Mouse (Mus musculus) mesoderm, embryonic 11.5 days (tissue): ENCODE measurements around the gene Vwc2.
A peak's percentile ranks its signal among the peaks of the same experiment; 100 is the strongest.

ENCODE experiments used
- DNase-seq: peaks from one replicate; pipeline ENCODE4 v3.0.0-alpha.2; 2012; ENCODE audit warnings: low read depth, low spot score

Gene Vwc2

DNA sequence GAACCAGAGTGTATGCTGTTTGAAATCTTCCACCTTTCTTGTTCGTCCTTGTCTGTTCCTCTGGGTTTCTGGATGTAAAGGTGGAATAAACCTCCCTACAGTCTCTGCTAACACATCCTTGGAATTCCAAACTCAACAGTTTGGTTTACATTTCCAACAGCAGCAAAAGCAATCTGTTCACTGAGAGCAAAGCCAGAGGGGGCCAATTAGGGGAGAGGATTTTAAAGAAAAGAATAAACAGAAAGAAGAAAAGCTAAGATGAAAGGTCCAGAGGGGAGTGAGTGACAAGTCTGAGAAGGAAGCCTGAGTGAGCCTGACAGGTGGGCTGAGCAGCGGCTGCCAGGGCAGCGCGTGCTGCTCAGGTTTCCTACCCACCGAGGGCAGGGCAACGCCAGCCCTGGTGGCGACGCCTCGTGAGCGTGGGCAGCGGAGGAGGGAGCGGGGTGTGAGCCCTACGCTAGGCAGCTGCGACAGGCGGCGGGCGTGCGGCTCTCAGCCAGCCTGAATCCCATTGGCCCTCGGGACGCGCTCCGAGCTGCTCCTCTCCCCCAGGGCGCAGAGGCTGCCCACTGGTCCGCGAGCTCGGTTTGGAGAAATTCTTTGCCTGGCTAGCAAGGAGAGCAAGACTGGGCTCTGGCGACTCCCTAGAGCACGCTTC, at the start of gene Vwc2:
Vwc2 (plus strand) TSS at position 648 of the 658 bp plus-strand sequence.
- DNase-seq = peak; percentile 49

DNA sequence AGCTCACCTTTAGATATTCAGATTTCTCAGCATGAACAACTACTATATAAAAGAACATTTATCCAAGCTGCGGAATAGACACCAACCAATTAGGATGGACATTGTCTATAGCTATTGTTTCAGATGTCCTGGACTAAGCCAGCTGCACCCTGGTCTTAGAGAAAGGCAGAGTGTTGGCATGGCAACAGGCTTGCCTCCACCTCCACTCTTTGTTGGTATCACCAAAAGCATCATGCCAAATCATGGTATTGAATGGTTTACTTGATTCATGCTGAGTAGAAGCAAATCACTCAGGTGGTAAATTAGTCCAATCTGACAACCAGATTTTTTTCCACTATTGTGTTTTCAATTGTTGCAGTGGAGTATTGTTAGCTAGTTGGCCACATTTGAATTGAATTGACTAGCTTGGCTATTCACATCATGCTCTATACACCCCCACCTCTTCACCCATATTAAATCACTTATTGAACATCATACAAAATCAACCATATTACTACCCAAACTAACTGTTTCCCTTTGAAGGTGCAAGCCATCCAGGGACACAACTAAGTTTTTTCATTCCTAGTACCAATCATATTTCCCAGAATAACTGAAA, 25.8 kb upstream of the Vwc2 start:
- DNase-seq = peak; percentile 61

DNA sequence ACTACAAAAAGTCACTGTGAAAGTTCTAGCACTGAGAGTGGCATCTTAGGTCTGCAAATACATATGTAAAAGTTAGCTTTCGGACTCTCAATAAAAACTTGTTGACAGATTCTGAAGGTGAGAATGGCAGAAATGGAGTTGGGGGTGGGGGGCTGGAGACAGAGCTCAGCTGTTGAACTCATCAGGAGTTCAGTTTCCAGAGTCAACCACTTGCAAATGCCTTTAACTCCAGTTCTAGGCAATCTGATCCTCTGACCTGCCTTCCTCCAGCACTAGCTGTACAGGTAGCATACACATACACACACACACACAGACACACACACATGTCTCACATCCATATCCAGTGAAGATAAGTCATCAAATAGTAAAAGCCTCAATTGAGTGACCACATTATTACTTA, 16.4 kb upstream of the Vwc2 start:
- DNase-seq = no peak

DNA sequence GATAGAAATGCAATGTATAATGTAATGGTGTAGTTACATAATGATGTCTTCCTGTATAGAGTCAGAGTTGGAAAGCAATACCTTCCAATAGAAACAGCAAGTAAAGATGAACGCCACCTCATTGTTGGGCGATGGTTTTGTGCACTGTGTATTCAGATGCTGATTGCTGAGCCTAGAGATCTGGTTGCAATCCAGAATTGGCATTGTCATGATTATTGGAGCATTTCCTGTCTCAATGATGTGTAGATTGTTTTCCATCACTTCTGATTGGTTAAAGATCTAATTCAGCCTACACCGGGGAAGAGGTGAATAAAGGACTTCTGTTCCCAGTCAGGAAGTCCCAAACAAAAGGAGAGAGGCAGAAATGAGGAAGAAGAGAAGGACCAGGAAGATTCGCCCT, 15.7 kb upstream of the Vwc2 start:
- DNase-seq = no peak

DNA sequence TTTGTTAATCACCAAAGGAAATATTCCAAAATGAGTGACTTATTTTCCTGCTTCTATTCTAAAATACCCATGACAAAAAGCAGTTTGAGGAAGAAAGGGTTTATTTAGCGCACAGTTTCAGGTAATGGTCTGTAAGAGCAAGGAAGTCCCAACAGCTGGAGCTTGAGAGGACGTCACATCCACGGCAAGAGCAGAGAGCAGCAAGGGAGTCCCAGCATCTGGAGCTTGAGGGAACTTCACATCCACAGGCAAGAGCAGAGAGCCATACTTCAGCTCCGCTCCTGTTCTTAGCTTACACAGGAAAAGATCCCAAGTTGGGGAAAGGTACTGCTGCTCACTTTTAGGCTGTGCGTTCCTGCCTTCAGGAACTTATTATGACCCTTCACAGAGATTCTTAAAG, 15.0 kb upstream of the Vwc2 start:
- DNase-seq = no peak

DNA sequence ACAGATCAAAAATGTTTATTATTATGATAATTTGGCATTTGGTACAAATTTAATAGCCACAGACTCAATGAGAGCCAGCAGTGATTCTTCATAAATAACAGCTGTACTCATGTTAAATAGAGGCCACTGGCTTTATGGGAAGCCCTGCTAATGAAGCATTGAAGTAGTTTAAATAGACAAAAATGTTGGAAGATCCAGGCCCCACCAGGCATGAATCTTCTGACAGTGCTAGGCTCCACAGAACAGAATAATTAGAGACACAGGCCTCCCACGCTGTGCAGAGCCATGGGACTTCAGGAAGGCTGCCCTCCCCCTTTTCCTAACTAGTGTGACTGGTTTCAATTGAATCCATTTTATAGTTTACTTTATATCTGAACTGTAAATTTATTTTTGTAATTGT, 11.8 kb upstream of the Vwc2 start:
- DNase-seq = no peak

DNA sequence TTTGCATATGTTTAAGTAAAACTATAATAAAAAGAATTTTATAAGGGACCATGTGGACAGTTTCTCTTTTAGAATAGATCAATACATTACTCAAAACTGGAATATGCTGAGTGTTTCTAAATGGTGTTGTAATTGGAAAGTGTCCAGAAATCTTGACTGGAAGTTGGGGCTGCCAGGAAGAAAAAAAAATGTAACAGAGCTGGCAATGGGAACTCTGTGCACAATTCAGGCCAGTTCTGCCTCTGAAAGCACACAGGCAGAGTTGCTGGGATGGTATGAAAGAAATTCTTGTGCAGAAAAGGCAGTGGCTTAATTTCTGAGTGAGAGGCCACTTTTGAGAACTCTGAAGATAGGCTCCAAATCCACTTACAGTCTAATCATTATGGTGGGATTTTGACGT, 11.4 kb upstream of the Vwc2 start:
- DNase-seq = no peak

DNA sequence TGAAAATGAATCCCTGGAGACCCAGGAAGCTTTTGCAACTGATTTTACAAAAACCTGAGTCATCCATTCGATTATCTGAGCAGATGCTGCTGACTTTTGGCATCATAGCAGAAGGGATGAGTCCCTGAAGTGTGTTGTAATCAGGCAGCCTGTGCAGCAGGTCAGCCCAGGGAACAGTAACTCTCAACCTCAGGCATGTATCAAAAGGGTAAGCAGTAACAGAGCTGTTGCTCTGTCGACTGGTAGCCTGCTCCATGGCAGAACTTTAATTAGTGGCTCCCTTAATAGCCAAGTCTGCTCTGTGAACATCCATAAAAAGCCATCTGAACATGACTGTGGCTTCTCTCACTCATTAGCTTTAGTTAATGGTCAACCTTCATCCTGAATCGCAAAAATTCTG, 5.1 kb upstream of the Vwc2 start:
- no peak for DNase-seq

DNA sequence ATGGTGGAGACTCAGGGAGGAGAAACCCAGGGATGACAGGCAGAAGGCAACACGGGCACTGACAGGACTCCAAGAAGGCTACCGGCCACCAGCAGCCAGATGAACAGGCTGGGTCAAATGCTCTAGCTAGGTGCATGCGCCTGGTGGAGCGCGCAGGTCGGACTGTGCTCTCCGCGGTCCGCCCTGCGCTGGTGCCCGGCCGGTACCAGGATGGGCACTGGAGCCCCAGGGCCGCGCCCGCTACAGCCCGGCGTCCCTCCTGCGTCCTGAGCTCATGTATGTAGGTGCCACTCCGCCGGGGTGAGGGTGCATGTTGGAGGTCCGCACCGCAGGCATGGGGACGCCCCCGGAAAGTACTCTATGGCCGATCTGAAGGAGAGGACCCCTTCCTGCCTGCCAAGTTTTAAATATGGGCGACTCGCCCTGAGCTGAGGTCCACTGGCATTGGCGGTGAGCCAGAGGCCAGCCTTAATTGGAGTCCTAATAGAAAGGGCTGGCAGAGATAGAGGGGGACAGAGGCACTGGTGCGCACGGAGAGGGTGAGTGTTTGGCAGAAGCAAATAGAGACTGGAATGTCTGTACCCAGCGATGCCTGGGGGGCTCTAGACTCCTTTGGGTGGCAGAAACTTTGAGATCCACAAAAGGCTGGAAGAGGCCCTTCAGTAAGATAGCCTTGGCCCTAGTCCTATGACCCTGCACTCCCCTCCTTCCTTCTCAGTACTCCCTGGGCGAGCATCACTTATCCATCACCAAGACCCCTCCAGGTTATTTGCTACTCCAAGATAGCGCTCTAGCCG, 409 bp downstream of the Vwc2 start:
- no peak for DNase-seq

DNA sequence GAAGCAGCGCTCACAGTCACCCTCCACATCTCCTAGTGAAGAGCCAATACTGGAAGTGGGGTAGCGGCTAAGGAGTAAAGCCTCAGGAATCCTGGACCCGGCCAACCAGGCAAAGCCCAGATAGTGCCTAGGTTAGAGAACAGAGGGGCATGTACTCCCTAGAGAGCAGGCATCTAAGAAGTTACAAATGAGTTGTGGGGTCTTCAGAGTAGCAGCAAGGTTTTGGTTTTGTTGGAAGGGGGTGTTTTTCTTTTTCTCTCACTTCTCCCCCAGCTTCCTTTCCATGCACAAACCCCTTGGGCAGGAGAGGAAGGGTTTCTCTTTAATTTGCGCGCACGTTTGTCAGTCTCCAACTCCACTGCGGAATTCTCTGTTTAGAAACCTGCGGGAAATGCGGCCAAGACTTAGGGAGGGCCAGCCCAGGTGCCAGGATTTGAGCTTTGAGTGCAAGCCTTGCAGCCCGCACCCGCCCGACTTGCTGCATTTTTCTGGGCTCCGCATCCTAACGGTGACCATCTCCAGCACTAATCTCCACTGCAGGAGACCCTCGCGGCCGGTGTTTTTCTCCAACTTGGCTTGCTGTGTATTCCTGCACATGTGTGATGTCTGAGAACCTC, 1.1 kb downstream of the Vwc2 start:
- no peak for DNase-seq

DNA sequence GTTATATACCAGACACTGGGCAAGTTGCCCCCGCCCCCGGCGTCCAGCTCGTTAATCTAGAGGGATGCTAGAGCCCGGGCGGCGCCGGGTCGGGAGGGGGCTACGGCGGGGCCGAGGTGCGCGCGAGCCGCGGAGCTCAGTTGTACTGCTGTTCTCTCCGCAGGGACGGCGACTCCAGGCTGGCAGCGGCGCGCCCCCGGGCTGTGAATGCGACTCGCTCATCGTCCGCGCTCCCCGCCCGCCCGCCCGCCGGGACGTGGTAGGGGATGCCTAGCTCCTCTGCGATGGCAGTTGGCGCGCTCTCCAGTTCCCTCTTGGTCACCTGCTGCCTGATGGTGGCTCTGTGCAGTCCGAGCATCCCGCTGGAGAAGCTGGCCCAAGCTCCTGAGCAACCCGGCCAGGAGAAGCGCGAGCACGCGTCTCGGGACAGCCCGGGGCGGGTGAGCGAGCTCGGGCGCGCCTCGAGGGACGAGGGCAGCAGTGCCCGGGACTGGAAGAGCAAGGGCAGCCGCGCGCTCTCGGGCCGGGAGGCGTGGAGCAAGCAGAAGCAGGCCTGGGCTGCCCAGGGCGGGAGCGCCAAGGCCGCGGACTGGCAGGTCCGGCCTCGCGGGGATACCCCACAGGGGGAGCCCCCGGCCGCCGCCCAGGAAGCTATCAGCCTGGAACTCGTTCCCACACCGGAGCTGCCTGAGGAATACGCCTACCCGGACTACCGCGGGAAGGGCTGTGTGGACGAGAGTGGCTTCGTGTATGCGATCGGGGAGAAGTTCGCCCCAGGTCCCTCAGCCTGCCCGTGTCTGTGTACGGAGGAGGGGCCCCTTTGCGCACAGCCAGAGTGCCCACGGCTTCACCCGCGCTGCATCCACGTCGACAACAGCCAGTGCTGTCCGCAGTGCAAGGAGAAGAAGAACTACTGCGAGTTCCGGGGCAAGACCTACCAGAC, 1.9 kb downstream of the Vwc2 start:
- peak; percentile 34 for DNase-seq

DNA sequence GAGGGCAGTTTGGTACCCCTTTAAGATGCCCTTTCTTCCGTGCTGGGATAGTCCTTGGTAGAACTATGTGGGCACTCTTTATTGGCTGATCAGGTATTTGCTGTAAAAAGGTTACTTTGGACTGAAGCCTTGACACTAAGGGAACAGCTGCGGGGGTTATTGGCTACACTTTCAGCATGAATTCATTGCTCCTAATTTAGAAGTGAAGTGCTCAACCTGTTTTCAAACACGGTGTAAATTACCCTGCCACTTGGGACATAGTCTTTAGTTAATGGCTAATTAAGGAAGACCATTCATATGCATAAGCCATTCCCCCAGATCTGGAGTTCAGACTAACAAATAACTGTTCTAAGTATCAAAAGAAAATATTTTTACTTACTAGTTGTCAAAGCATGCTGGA, 2.7 kb downstream of the Vwc2 start:
- no peak for DNase-seq

DNA sequence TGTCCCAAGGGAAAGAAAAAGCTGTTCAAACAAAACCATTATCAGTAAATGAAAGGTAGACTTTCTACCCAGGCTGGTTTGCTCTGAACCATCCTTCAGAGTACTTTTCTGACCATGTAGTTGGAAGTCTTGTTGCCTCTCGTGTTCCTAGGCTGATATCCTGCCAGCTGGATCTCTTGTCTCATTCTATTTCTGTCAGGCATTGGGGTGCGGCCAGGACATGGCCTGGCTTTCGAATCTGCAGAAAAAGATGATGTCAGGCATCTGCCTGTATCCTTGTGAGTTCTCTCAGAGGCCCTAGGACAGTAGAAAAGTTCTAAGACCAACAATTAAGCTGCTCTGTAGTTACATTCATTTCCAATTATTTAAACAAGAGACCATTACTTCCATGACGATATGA, 8.8 kb downstream of the Vwc2 start:
- no peak for DNase-seq

DNA sequence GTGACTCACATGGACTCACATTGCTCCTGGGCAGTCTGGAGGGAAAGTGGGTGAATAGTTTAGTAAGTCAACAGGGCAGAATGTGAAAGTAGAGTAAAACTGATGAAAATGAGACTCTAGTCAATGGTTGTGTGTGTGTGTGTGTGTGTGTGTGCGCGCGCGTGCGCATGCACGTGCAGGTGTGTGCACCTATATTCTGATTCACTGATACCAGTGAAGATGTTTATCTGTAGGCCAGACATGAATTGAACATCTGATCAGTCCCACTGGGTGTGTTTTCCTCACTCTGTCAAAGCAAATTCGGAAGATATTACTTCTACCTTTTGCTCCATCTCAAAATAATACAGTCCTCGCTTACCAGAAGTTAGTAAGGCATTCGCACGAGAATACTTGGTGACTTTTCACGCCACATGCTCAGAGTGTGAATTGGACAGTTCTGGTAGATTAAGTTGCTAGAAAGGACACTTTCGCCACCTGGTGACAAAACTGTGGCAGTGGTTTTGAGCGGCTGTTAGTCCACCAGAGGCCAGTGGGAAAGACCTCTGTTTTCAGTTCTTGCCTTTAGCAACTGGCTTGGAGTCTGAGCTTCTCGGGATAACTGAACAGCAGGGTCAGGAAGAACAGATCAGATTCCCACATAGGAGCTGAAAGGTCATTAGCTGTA, 17.5 kb downstream of the Vwc2 start:
- peak; percentile 44 for DNase-seq

DNA sequence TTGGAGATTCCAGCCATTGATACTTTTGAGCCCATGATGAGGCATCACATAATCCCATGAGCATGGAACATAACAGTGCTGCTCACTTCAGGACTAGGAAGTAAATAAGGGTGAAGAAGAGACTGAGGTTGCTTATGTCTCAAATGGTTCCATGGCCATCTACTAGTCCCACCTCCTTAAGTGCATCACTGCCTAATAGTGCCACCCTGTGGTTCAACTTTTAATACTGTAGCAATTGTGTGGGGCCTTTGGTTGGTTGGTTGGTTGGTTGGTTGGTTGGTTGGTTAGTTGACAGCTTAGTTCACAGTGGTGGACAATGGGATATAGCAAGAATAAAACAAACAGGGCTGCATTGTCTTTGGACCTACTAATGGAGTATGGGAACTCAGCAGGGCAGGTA, 26.6 kb downstream of the Vwc2 start:
- DNase-seq = no peak

DNA sequence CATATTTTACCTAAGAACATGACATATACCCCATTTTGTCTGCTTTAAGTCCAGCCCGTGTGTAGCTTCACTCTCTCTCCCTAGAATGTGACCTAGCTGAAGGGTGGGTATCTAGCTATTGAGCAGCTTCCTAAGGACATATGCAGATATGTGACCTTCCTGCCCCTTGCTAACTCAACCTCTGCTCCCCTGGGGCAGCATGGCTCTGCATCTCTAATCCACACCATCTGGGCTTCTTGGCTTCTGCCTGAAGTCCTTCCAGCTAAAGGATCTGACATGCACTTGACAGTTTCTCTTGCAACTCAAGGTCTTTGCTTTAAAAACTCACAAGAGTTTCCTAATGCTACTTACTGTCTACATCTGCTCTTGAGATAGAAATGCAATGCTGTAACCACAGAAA, 38.7 kb downstream of the Vwc2 start:
- DNase-seq = peak; percentile 36

DNA sequence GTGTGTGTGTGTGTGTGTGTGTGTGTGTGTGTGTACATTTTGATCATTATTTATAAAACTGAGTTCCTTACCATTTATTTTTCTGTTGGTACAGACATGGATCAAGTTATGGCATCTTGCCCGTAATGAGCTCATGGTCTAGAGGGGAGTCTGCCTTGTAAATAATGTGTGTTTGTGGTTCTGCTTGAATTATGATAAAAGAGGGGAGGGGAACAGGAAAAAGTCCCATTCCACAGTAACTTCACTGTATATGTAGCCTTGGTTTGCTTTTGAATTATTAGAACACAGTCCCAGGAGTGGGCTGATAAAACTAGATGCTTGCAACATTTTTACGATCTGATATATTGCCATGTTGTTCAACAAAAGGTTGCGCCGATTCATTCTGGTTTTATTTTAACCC, 57.4 kb downstream of the Vwc2 start:
- DNase-seq = no peak

DNA sequence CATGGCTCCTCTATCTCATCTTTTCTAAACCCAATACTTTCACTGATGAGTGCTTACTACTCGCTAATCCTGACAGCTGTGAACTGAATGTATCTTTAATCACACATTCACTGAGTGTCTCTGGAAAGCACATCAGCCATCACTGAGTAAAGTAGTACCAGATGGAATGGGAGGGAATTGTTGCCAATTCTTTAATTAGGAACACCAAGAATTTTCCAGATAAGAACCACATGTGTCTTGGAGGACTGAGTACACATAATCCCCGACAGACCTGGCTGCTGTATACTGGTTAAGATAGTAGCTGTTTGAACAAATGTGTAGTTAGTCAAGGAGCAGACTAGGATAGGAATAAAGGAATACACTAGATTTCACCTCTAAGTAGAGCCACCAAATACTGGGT, 61.2 kb downstream of the Vwc2 start:
- DNase-seq = no peak

DNA sequence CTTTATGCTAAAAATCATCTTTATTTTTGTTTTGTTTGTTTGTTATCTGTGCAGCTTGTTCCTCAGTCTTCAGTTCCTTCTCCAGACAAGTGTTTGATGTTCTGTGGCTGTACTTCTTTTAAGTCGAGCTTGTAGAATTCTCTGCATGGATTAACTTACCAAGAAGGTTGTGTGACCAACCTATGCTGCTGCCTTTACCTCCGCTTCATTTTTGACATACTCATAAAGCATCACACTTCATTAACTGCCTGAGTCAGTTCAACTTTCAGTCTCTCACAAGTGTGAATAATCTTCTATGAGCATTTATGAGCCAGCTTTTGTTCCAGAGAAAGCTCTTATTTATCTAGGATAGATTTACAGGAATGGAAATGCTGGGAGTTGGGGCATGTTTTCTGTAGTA, 68.7 kb downstream of the Vwc2 start:
- DNase-seq = no peak

DNA sequence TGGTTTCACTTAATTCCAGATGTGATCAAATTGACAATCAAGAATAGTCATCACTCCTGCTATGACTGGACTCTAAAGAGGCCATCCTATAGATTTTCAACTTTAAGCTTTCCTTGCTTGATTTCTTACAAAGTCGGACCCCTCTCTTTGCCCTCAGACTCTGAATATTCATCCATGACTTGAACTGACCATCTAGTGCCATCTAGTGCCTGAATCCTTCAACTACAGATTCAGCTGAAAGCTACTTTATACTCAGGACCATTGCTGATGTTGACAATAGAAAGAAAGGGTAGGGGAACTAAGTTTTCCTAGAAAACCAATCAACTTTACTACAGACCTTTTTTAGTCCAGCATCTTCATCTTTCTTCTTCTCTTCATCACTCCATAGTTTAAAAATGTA, 109.1 kb downstream of the Vwc2 start:
- DNase-seq = no peak

DNA sequence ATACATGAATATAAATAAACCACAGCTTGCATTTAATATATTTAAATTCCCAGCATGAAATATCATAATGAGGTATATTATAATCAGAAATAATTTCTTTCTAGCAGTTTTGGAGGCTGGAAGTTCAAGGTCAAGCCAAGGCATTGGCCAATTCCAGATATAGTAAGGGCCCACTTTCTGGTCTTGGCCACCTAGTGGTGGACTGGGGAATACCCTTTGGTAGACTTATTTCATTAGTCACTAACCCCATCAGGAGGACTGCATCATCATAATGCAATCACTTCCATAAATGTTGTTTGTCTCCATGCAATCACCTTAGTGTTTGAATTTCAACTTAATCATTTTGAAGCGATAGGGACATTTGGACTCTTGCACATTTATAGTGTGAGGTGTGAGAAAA, 125.3 kb downstream of the Vwc2 start:
- DNase-seq = peak; percentile 19
